Mouse (Mus musculus) spleen, adult 2 months (tissue): ENCODE measurements around the gene Zfp661.

Experiments
- CTCF ChIP-seq: fragments of 200-500 bp; IDR thresholded peaks from 2 replicates; pipeline ENCODE4 v1.5.1; 2011; ENCODE audit warnings: mild to moderate bottlenecking, inconsistent platforms; ENCODE audit not compliant: insufficient read depth, insufficient read length, insufficient replicate concordance; ENCODE audit errors: extremely low read depth
- POLR2A ChIP-seq: fragments of 200-500 bp; IDR thresholded peaks from 2 replicates; pipeline ENCODE4 v1.6.1; 2011; ENCODE audit warnings: low read depth, low read length, inconsistent platforms

DNA sequence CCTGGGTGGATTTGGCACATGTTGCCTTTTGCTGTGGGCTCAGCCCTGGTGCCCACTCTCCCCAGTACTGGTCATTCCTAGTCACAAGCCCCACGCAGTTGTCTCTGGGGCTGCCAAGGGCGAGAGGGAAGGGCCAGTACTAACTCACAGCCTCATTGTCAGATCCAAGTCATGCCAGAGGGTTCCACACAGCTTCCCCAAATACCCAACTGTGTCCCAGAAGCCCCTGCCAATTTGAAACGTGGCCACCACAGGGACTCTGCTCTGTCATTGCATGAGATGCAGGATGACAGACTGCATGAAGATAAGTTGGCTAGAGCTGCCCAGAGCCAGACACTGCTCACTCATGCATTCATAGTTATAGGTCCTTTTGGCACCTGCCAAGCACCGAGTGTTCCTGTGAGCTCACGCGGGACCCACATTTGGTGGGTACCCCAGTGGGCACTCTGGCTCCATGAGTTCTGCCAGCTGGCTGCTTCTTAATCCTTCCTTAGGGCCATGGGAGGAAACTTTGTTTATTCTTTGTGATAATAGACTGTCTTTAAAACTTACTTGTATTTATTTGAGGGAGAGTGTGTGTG lies 41.2 kb upstream of the Zfp661 start:
- TF ChIP-seq POLR2A (no peak), CTCF (no peak)
